Mouse (Mus musculus): ENCODE data around the gene Sat2. TPM values are rescaled to one million over a fixed set of nuclear protein-coding genes. Genes with fewer than 3 reads are reported as not detected.
"Not testable (repeated sequence)": the region's sequence is repeated elsewhere in the genome, so short reads cannot be mapped to it uniquely, and the experiment has no call there.

The Sat2 gene
- polyA plus RNA-seq, 1 experiment from 2014 or later = 15.2 TPM

GRCm38 (mm10) chr11:69622406-69622805 lies 582 bp downstream of the Sat2 start:
- H3K27ac ChIP-seq (ENCODE audit: low read depth) = peak overlapping the region; percentile 75
- 41% methylated on average over 6 of the region's 6 CpGs for WGBS (ENCODE audit: insufficient replicate concordance)
- DNase-seq = peak; percentile 19
- no peaks in the 10 kb centered on the region for H3K36me3 ChIP-seq (replicated peaks; ENCODE audit: insufficient read depth, low read length)
- H3K4me1 ChIP-seq (ENCODE audit: insufficient read depth) = peaks cover 7% of the 10 kb centered on the region
- H3K9me3 ChIP-seq (ENCODE audit: low read length) = no peaks in the 10 kb centered on the region
- H3K4me3 ChIP-seq (ENCODE audit: low read depth, low read length) = peak overlapping the region; percentile 63
- ATAC-seq = peak; percentile 15; the same call in 1 of the 2 replicates
- H3K9ac ChIP-seq (replicated peaks) = peak overlapping the region; percentile 74
- TF ChIP-seq EP300 (IDR thresholded peaks at IDR 0.05; ENCODE audit: low read depth) (no peak), CTCF (IDR thresholded peaks at IDR 0.05; ENCODE audit: low read depth) (no peak)
- H3K4me2 ChIP-seq (ENCODE audit: low read depth, low read length) = peak overlapping the region; percentile 74
- no peaks in the 10 kb centered on the region for H3K27me3 ChIP-seq (ENCODE audit: insufficient read depth, low read length)

- H3K4me3 ChIP-seq (ENCODE audit: low read depth, low read length) = no peak overlapping the region
- H3K9me3 ChIP-seq (ENCODE audit: low read length) = no peaks in the 10 kb centered on the region
- H3K9ac ChIP-seq (replicated peaks) = no peak overlapping the region
- TF ChIP-seq CTCF (IDR thresholded peaks at IDR 0.05; ENCODE audit: low read depth) (no peak), EP300 (IDR thresholded peaks at IDR 0.05; ENCODE audit: low read depth) (no peak)
- H3K36me3 ChIP-seq (replicated peaks; ENCODE audit: insufficient read depth, low read length) = no peaks in the 10 kb centered on the region
- peak overlapping the region; percentile 74 for H3K4me2 ChIP-seq (ENCODE audit: low read depth, low read length)
- peaks cover 7% of the 10 kb centered on the region for H3K4me1 ChIP-seq (ENCODE audit: insufficient read depth)
- WGBS (ENCODE audit: insufficient replicate concordance) = 71% methylated on average over 4 of the region's 4 CpGs
- H3K27me3 ChIP-seq (ENCODE audit: insufficient read depth, low read length) = no peaks in the 10 kb centered on the region
- no peak overlapping the region for H3K27ac ChIP-seq (ENCODE audit: low read depth)
- no peak for DNase-seq
- no peak for ATAC-seq
Observed at GRCm38 (mm10) chr11:69623006-69623405, 1.2 kb downstream of the Sat2 start.

DNA sequence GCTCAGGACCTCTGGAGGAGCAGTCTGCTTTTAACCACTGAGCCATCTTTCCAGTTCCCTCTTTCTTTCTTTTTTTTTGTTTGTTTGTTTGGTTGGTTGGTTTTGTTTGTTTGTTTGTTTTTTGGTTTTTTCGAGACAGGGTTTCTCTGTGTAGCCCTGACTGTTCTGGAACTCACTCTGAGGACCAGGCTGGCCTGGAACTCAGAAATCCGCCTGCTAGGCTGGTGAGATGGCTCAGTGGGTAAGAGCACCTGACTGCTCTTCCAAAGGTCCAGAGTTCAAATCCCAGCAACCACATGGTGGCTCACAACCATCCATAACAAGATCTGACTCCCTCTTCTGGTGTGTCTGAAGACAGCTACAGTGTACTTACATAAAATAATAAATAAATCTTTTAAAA lies 2.5 kb downstream of the Sat2 start:
- H3K27me3 ChIP-seq (ENCODE audit: insufficient read depth, low read length); H3K36me3 ChIP-seq (replicated peaks; ENCODE audit: insufficient read depth, low read length); H3K27ac ChIP-seq (ENCODE audit: low read depth); H3K4me1 ChIP-seq (ENCODE audit: insufficient read depth); DNase-seq; H3K9me3 ChIP-seq (ENCODE audit: low read length); H3K4me3 ChIP-seq (ENCODE audit: low read depth, low read length); ATAC-seq; H3K4me2 ChIP-seq (ENCODE audit: low read depth, low read length); H3K9ac ChIP-seq (replicated peaks): not testable (repeated sequence)
- 74% methylated on average over 2 of the region's 2 CpGs for WGBS (ENCODE audit: insufficient replicate concordance)

DNA sequence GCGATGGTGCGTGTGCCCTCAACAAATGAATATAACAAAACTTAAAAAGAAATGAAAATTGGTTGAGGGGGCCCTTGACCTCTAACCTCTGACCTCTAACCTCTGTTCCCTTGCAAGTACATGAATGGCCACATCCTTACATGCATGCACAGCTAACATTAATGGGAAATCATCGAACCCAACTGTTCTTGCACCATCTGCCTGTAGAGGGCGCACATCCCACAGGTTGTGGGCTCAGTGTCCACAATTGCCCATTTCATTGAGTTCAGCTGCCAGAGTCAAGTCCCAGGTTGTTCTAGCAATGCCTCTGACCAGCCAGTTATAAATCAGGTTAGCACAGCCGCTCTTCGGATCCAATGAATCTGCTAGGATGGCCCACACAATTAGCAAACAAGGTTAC lies 6.5 kb downstream of the Sat2 start:
- Histone ChIP-seq H3K4me1 (ENCODE audit: insufficient read depth) (peaks cover 4% of the 10 kb centered on the region), H3K4me3 (ENCODE audit: low read depth, low read length) (no peak overlapping the region), H3K9me3 (ENCODE audit: low read length) (no peaks in the 10 kb centered on the region), H3K9ac (replicated peaks) (no peak overlapping the region), H3K36me3 (replicated peaks; ENCODE audit: insufficient read depth, low read length) (no peaks in the 10 kb centered on the region), H3K27me3 (ENCODE audit: insufficient read depth, low read length) (no peaks in the 10 kb centered on the region), H3K27ac (ENCODE audit: low read depth) (no peak overlapping the region), H3K4me2 (ENCODE audit: low read depth, low read length) (no peak overlapping the region)
- peak; percentile 87 for DNase-seq
- ATAC-seq = no peak
- WGBS (ENCODE audit: insufficient replicate concordance) = 36% methylated on average over 6 of the region's 6 CpGs
- TF ChIP-seq EP300 (IDR thresholded peaks at IDR 0.05; ENCODE audit: low read depth) (no peak), CTCF (IDR thresholded peaks at IDR 0.05; ENCODE audit: low read depth) (peak; percentile 99)

DNA sequence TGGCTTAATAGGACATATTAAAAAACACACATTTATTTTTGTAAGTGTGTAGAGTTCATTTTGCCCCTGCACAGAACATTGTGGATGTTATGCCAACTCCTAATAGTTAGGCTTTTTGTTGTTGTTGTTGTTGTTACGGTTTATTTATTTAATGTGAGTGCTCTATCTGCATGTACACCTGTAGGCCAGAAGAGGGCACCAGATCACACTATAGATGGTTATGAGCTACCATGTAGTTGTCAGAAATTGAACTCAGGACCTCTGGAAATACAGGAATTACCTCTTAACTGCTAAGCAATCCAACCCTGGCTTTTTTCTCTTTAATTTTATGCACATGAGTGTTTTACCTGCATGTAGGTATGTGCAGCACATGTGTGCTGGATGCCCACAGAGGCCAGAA lies 8.0 kb downstream of the Sat2 start:
- 60% methylated on average over 1 of the region's 1 CpGs for WGBS (ENCODE audit: insufficient replicate concordance)

DNA sequence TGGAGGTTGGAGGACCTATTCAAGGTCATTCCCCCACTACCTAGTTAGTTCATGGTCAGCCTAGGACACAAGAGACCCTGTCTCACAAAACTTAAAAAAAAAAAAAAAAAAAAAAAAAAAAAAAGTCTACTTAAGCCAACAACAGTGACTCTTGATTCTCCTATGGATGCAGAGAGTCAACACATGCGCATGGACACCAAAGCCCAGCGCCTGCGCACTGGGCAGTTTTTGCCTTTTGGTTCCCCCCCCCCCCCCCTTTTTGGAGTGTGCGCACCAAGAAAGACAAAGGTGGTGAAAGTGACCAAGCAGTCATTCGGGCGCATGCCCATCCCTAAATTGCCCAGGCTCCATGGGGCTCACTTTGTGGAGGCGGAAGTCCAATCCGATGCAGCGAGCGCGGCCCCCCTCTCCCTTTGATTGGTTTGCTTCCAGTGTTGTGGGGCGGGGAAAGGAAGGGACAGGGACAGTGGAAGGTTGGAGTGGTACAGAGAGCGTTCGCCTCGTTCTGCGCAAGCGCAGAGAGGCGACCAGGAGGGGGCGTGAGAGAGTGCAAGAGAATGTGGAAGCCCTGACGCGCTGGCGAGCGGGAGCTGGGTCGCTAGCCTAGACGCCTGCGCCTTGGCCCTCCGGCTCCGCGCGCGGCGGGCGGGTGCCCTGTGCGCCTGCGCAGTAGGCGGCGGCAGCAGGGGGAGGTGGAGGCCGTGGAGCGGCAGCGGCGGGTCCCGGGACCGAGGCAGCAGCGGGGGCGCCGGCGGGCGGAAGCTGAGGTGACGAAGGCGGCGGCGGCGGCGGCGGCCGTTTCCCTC lies 10.7 kb downstream of the Sat2 start, which contains the start of gene Fxr2:
Fxr2 (plus strand) TSS at position 707 of the 806 bp plus-strand sequence.
- H3K4me3 ChIP-seq (ENCODE audit: low read depth, low read length) = peak within 1 kb of the TSS; percentile 87
- peak within 1 kb of the TSS; percentile 88 for H3K4me2 ChIP-seq (ENCODE audit: low read depth, low read length)
- DNase-seq (peak; percentile 100), ATAC-seq (peak; percentile 95)
- no peak for TF ChIP-seq EP300 (IDR thresholded peaks at IDR 0.05; ENCODE audit: low read depth)
- TF ChIP-seq CTCF (IDR thresholded peaks at IDR 0.05; ENCODE audit: low read depth) = peak; percentile 98
- H3K9me3 ChIP-seq (ENCODE audit: low read length) = no peaks in the 10 kb centered on the region
- H3K27ac ChIP-seq (ENCODE audit: low read depth) = peak within 1 kb of the TSS; percentile 97
- H3K36me3 ChIP-seq (replicated peaks; ENCODE audit: insufficient read depth, low read length) = peaks cover 4% of the 10 kb centered on the region; the same call in 1 of the 2 replicates
- H3K9ac ChIP-seq (replicated peaks) = peak within 1 kb of the TSS; percentile 96
- WGBS (ENCODE audit: insufficient replicate concordance) = under 1% methylated on average over 44 of the region's 56 CpGs
- peaks cover 22% of the 10 kb centered on the region for H3K4me1 ChIP-seq (ENCODE audit: insufficient read depth)
- no peaks in the 10 kb centered on the region for H3K27me3 ChIP-seq (ENCODE audit: insufficient read depth, low read length)

More for the DNA sequence above, 8.0 kb downstream of the Sat2 start:
- DNase-seq (no peak), ATAC-seq (no peak)
- Histone ChIP-seq H3K9ac (replicated peaks) (no peak overlapping the region), H3K27me3 (ENCODE audit: insufficient read depth, low read length) (no peaks in the 10 kb centered on the region), H3K27ac (ENCODE audit: low read depth) (no peak overlapping the region), H3K4me1 (ENCODE audit: insufficient read depth) (peaks cover 8% of the 10 kb centered on the region), H3K9me3 (ENCODE audit: low read length) (no peaks in the 10 kb centered on the region), H3K4me3 (ENCODE audit: low read depth, low read length) (no peak overlapping the region), H3K4me2 (ENCODE audit: low read depth, low read length) (no peak overlapping the region), H3K36me3 (replicated peaks; ENCODE audit: insufficient read depth, low read length) (no peaks in the 10 kb centered on the region)
- TF ChIP-seq CTCF (IDR thresholded peaks at IDR 0.05; ENCODE audit: low read depth) (peak; percentile 84), EP300 (IDR thresholded peaks at IDR 0.05; ENCODE audit: low read depth) (no peak)

Data from liver, postnatal 0 days (tissue).